In the genomic region with DNA sequence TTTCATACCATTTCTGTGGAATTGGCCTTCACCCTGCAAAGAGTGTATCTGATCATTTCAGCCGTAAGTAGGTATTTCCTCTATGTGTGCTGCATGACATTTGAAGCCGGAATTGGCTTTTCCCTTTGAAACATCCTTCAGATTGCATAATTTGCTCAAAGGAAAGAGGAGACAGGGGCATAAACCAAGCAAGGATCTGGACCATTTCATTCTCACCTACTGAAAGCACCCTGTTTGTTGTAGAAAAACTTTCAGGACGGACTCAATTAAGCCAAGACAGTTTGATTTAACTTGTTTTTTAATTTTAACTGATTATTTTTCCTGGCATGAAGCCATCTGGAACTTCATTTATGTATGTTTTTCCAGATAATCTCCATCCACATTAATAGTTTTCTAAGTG, we compare ENCODE assay signal across 19 mouse cellular contexts.
DNase-seq lines count a peak whose midpoint lies in the region; ATAC-seq and TF ChIP-seq lines count a peak whose summit lies in the region.
"Had no signal": no experiment of that assay in that cellular context is flagged by ENCODE, and none has a peak within 500 bp of the region (broad histone marks: within the 10 kb centered on the region; RNA-seq: fewer than 3 reads in every experiment).

No protein-coding gene starts in this region.

- no peak overlapping the region for H3K4me2 ChIP-seq in lung, embryonic 14.5 days

- peak; percentile 62; the same call in 1 of the 2 replicates for ATAC-seq in lung, embryonic 14.5 days (ENCODE audit: insufficient read depth)
- ATAC-seq in megakaryocyte, adult 5-6 weeks (ENCODE audit: poor library complexity, severe bottlenecking): no peak
- ATAC-seq: activated CD4-positive, CD25-positive, alpha-beta regulatory T cell, adult 4 months; CD4-positive, CD25-positive, alpha-beta regulatory T cell, adult 4 months; Patski had no signal

- no peak overlapping the region for H3K9ac ChIP-seq in lung, embryonic 14.5 days

- H3K4me1 ChIP-seq in lung, embryonic 14.5 days (ENCODE audit: insufficient read depth): 0 out of 2 replicates have a peak, but pooled peaks cover 4% of the 10 kb centered on the region

- WGBS in lung, embryonic 14.5 days: 32% methylated on average over 3 of the region's 3 CpGs

- H3K27me3 ChIP-seq in lung, embryonic 14.5 days (ENCODE audit: insufficient read depth, low read length): no peaks in the 10 kb centered on the region
- H3K27me3 ChIP-seq: CH12.LX, Patski had no signal

- H3K36me3 ChIP-seq in lung, embryonic 14.5 days (ENCODE audit: insufficient read depth): no peaks in the 10 kb centered on the region
- H3K36me3 ChIP-seq: G1E had no signal

- TF ChIP-seq CTCF in lung, embryonic 14.5 days (IDR thresholded peaks at IDR 0.05; ENCODE audit: low read depth): no peak

- no peak overlapping the region for H3K4me3 ChIP-seq in lung, embryonic 14.5 days (ENCODE audit: low read depth, low read length)

- DNase-seq in lung, embryonic 14.5 days: peak; percentile 69
- DNase-seq in lung, postnatal 14 days: no peak
- peak; percentile 17 for DNase-seq in forelimb bud, embryonic 11.5 days (ENCODE audit: low read depth, low spot score)
- DNase-seq: adrenal gland, adult 2 months; adrenal gland, adult 8-10 months; adrenal gland, postnatal 10 days; adrenal gland, postnatal 14 days; adrenal gland, postnatal 25 days; adrenal gland, postnatal 36 days; B cell, adult 2 months; cerebellum, adult 11 months; cerebellum, adult 11-12 months; cerebellum, adult 18-20 months had no signal

- no peaks in the 10 kb centered on the region for H3K9me3 ChIP-seq in lung, embryonic 14.5 days (ENCODE audit: low read depth, low read length)

- no peak overlapping the region for H3K27ac ChIP-seq in lung, embryonic 14.5 days (ENCODE audit: low read depth)
